Mouse (Mus musculus): ENCODE data around the gene Zfp423. TPM values are rescaled to one million over a fixed set of nuclear protein-coding genes. Genes with fewer than 3 reads are reported as not detected.

The Zfp423 gene
- polyA plus RNA-seq, 1 experiment from 2014 or later, result 17.7 TPM

DNA sequence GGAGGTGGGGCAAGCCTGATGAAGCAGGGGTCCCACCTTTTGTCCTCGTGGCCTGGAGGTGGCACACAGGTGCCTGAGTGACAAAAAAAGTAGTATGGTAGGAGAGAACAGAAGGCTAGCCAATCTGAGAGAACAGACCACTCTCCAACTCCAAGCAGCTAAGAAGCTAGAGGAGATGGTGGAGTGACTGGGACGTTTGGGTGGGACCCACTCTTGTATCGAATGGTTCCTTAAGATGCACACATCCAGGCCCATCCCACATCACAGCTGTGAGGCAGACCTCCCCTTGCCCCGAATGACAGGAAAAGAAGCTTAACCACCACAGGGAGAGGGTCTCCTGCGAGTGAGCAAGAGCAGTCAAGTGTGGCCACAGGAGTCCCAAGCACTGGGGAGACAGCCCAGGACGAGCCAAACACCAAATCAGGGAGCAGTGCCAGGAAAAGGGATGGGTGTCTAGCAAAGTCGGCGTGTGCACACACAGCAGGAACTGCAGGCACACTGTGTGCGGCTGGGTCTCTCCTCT, 242.6 kb downstream of the Zfp423 start:
- H3K27ac ChIP-seq (replicated peaks), result peak overlapping the region; percentile 78
- H3K4me1 ChIP-seq, result peaks cover 56% of the 10 kb centered on the region
- WGBS, result 11% methylated on average over 9 of the region's 9 CpGs
- H3K27me3 ChIP-seq, result no peaks in the 10 kb centered on the region
- peak; percentile 20; the same call in 1 of the 2 replicates for ATAC-seq (replicated peaks)
- H3K9me3 ChIP-seq, result no peaks in the 10 kb centered on the region
- no peaks in the 10 kb centered on the region for H3K36me3 ChIP-seq
- H3K4me3 ChIP-seq, result no peak overlapping the region
- H3K9ac ChIP-seq (replicated peaks), result peak overlapping the region; percentile 27; the same call in 1 of the 2 replicates
- H3K4me2 ChIP-seq (replicated peaks), result peak overlapping the region; percentile 40

DNA sequence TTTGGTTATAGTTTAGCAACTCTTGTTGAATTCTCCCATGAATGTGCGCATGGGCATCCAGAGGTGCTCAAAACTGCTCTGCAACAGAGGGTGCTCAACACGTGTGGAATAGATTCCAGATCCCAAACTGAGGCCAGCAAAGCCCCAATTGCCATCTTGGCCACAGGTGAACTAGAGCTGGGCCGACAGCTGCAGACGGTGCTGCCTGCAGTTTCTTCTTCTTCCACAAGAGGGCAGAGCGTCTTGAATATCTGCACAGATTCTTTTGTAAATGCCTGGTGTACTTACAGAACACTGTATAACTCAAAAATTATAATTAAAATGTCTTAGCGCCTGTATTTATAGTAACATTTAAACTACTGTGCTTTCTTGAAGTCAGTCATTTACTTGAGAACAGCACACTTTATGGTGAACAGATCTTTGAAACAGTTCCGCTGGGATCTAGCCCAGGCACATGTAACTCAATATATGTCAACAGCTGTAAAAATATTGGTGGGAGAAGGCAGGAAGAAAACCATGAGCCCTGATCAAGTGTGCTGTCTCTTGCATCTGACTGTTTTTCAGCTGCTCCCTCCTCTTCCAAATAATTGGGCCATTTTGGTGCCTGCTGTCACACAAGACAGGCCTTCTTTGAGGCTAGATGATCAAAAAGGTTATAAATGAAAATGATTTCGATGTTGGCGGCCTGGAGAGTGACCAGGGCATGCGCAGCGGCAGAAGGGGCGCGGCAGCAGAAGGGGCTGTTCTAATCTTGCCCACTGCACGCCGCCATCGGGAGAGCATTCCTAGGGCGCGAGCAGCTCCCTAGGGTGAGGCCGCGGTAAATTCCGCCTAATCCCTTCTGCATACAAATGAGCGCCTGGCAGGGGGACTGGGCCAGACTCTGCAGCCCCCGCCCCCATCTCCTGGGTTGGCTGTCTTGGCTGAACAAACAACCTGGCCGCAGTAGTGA, 243.4 kb downstream of the Zfp423 start:
- peak overlapping the region; percentile 40 for H3K4me2 ChIP-seq (replicated peaks)
- H3K27ac ChIP-seq (replicated peaks), result peak overlapping the region; percentile 78
- H3K9me3 ChIP-seq, result no peaks in the 10 kb centered on the region
- no peak overlapping the region for H3K4me3 ChIP-seq
- no peaks in the 10 kb centered on the region for H3K36me3 ChIP-seq
- 6% methylated on average over 24 of the region's 24 CpGs for WGBS
- H3K9ac ChIP-seq (replicated peaks), result peak overlapping the region; percentile 27; the same call in 1 of the 2 replicates
- no peaks in the 10 kb centered on the region for H3K27me3 ChIP-seq
- H3K4me1 ChIP-seq, result peaks cover 62% of the 10 kb centered on the region
- peak; percentile 68 for ATAC-seq (replicated peaks)

DNA sequence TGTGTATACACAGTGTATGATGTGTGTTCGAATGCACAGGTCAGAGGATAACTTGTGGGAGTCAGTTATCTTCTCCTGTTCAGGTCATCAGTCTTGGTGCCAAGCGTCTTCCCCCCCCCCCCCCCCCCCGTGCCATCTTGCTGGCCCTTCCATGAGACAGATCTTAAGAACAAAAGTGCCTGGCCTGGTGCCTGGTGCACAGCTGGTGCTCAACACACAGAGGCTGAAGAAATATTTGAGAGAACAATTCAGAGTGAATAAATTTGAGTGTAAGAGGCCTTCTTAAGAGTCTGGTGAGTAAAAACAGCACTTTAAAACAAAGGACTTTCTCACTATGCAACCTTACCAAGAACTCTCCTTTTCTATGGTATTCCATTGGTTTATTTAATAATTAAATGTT, 245.4 kb downstream of the Zfp423 start:
- WGBS, result 32% methylated on average over 2 of the region's 3 CpGs

DNA sequence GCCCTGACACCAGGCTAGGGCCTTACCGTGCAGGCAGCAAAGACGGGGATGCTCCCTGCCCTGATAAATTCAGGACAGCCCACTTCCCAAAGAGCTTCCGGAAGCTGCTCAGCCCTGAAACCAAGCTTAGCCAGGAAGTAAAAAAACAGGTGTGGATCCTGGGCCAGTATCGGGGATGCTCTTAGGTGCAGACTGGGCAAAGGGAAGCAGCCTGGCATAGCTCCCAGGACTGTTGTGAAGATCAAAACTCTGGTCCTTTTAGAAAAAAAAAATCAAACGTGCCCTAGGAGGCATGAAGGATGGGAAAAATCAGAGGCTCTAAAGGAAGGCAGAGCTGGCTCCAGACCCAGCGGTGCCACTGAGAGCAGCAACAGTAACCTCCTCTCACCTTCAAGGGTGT, 247.4 kb downstream of the Zfp423 start:
- Histone ChIP-seq H3K27ac (replicated peaks) (no peak overlapping the region; the same call in 1 of the 2 replicates), H3K4me1 (peaks cover 55% of the 10 kb centered on the region), H3K4me2 (replicated peaks) (no peak overlapping the region), H3K36me3 (no peaks in the 10 kb centered on the region), H3K9ac (replicated peaks) (no peak overlapping the region), H3K9me3 (no peaks in the 10 kb centered on the region), H3K27me3 (no peaks in the 10 kb centered on the region), H3K4me3 (no peak overlapping the region)
- ATAC-seq (replicated peaks), result no peak
- WGBS, result 66% methylated on average over 6 of the region's 6 CpGs

More for the DNA sequence above, 245.4 kb downstream of the Zfp423 start:
- no peak for ATAC-seq (replicated peaks)
- Histone ChIP-seq H3K4me3 (no peak overlapping the region), H3K9ac (replicated peaks) (no peak overlapping the region), H3K27me3 (no peaks in the 10 kb centered on the region), H3K27ac (replicated peaks) (no peak overlapping the region), H3K36me3 (no peaks in the 10 kb centered on the region), H3K9me3 (no peaks in the 10 kb centered on the region), H3K4me2 (replicated peaks) (no peak overlapping the region), H3K4me1 (peaks cover 55% of the 10 kb centered on the region)

DNA sequence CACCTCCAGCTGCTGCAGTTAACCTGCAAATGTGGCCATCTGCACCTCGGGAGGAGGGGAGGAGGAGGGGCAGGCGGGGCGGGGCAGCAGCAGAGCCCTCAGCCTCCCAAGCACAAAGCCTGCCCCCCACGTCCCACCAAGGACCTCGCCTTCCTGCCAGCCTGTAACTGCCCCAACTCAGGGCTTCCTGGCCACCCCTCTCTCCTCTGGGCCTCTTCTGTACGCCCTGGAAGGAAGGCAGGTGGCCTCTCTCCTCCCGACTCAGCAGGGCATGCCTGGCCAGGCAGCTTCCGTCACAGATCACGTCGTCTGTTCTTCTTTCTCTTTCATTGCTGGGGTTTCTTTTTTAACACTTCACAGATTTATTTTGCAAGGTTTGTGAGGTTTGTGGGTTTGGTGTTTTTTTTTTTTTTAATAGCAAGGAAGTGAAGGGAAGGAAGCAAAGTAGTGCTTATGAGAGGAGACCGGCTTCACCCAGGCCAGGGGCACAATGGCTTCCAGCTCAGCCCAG, 251.2 kb downstream of the Zfp423 start:
- no peaks in the 10 kb centered on the region for H3K27me3 ChIP-seq
- H3K9me3 ChIP-seq, result no peaks in the 10 kb centered on the region
- 21% methylated on average over 11 of the region's 11 CpGs for WGBS
- no peak for ATAC-seq (replicated peaks)
- H3K9ac ChIP-seq (replicated peaks), result no peak overlapping the region
- peak overlapping the region; percentile 76 for H3K27ac ChIP-seq (replicated peaks)
- H3K4me3 ChIP-seq, result peak overlapping the region; percentile 9; the same call in 1 of the 2 replicates
- peaks cover 39% of the 10 kb centered on the region for H3K4me1 ChIP-seq
- no peaks in the 10 kb centered on the region for H3K36me3 ChIP-seq
- peak overlapping the region; percentile 34 for H3K4me2 ChIP-seq (replicated peaks)

DNA sequence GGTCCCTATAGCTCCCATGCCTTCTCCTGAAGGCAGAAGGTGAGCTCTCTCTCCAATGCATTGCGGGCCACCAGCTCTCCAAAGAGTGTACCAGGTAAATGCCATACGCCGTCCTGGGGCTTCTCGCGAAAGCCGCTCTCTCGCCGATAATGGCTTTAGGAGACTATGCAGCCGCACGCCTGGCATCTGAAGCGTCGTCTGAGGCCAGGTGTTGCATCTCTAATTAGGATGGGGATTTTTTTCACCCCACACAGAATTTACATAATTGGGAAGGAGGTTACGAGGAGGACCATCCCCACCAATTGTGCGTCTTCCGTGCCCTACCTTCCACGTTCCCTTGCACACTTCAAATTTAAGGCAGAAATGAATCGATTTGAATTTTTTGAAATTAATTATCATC, 252.2 kb downstream of the Zfp423 start:
- ATAC-seq (replicated peaks), result no peak
- Histone ChIP-seq H3K4me1 (peaks cover 48% of the 10 kb centered on the region), H3K27me3 (no peaks in the 10 kb centered on the region), H3K36me3 (no peaks in the 10 kb centered on the region), H3K9me3 (no peaks in the 10 kb centered on the region), H3K4me3 (no peak overlapping the region), H3K9ac (replicated peaks) (peak overlapping the region; percentile 17; the same call in 1 of the 2 replicates), H3K4me2 (replicated peaks) (peak overlapping the region; percentile 34), H3K27ac (replicated peaks) (peak overlapping the region; percentile 76)
- WGBS, result 47% methylated on average over 17 of the region's 17 CpGs

DNA sequence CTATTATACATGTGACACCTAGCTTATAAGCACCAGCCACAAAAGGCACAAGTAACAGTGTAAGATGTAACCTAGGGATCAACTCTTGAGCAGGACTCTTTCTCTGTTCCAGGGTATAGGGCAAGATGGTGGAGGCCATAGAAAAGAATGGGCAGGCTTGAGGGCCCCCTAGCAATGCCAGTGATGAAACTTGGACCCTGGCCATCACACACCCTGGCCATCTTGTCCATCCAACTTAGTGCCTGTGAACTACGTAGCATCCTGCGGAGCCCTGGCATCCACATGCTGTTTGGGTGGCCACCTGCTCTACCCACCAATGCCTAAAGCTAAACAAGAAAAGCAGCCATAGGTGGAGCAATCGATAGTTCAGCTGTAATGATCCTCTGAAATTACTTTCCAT, 254.6 kb downstream of the Zfp423 start:
- WGBS, result 78% methylated on average over 3 of the region's 3 CpGs

DNA sequence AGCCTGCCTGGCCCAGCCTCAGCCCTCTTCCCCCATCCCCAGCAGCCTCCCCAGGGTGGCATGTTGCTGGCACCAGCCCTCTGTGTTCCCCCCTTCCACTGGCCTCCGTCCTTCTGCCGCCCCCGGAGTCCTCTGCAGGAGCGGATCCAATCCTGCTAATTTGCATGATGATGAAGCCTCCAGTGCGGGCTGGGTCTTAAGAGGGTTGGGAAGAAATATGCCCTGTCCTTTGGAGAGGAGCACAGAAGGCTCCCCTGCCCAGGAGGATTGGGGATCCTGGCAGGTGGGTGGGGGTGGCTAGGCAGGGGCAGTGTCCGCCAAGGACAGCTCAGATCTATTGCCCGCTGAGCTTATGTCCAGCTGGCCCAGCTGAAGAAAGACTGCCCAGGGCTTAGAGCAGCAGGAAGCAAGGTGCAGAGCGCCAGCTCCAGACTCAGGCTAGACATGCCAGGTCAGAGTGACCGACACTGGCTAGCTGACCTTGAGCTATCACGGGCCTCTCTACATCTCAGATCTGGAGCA, 256.5 kb downstream of the Zfp423 start:
- 14% methylated on average over 10 of the region's 10 CpGs for WGBS
- Histone ChIP-seq H3K9me3 (no peaks in the 10 kb centered on the region), H3K27ac (replicated peaks) (peak overlapping the region; percentile 77), H3K36me3 (no peaks in the 10 kb centered on the region), H3K4me1 (peaks cover 36% of the 10 kb centered on the region), H3K9ac (replicated peaks) (no peak overlapping the region), H3K4me2 (replicated peaks) (peak overlapping the region; percentile 8; the same call in 1 of the 2 replicates), H3K4me3 (no peak overlapping the region), H3K27me3 (no peaks in the 10 kb centered on the region)
- ATAC-seq (replicated peaks), result peak; percentile 86

More for the DNA sequence above, 254.6 kb downstream of the Zfp423 start:
- ATAC-seq (replicated peaks), result no peak
- H3K9ac ChIP-seq (replicated peaks), result no peak overlapping the region
- H3K9me3 ChIP-seq, result no peaks in the 10 kb centered on the region
- H3K4me2 ChIP-seq (replicated peaks), result no peak overlapping the region
- H3K27ac ChIP-seq (replicated peaks), result no peak overlapping the region
- H3K4me3 ChIP-seq, result no peak overlapping the region
- no peaks in the 10 kb centered on the region for H3K27me3 ChIP-seq
- H3K36me3 ChIP-seq, result no peaks in the 10 kb centered on the region
- H3K4me1 ChIP-seq, result peaks cover 48% of the 10 kb centered on the region

DNA sequence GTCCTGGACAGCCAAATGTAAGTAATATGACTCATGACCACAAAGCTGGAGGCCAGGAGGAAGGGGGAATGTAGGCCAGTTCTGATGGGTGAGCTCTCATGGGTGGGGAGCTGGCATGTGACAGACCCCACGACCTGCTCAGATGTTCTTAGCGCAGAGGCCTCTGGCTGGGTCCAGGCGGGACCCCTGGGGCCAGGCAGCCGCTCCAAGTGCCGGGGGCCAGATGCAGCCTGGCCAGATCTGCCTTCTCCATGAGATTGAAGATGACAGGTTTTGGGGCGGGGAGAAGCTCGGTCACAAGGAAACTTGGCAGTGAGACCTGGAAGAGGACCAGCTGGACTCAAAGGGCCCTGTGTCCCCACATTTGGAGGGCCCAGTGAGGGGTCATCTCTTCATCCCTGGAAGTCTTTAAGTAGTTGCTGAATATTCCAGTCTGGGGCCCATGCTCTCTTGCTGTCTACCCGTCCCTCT, 257.3 kb downstream of the Zfp423 start:
- no peak overlapping the region for H3K9ac ChIP-seq (replicated peaks)
- H3K4me3 ChIP-seq, result no peak overlapping the region
- no peaks in the 10 kb centered on the region for H3K9me3 ChIP-seq
- H3K27ac ChIP-seq (replicated peaks), result peak overlapping the region; percentile 77
- H3K36me3 ChIP-seq, result no peaks in the 10 kb centered on the region
- ATAC-seq (replicated peaks), result peak; percentile 56
- peaks cover 35% of the 10 kb centered on the region for H3K4me1 ChIP-seq
- no peaks in the 10 kb centered on the region for H3K27me3 ChIP-seq
- 39% methylated on average over 8 of the region's 8 CpGs for WGBS
- no peak overlapping the region for H3K4me2 ChIP-seq (replicated peaks)

DNA sequence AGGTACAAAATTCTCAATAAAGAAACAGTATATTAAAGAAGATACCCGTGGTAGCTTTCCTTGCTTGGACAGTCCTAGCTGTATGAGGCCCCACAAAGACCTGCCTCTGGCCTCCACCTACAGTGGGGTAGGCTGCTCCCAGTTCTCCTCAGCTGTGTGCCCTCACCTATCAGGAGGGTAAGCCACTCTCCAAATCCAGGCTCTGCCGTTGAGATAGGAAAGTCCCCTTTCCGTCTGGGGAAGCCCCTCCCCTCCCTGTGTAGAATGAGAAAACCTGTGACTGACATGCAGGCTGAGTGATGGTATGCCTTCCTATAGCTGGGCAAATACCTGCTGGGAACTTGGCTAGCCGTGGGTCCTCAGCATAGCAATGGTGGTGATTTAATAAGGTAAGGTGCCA, 257.8 kb downstream of the Zfp423 start:
- 55% methylated on average over 4 of the region's 4 CpGs for WGBS
- Histone ChIP-seq H3K27ac (replicated peaks) (peak overlapping the region; percentile 77), H3K27me3 (no peaks in the 10 kb centered on the region), H3K9ac (replicated peaks) (no peak overlapping the region), H3K9me3 (no peaks in the 10 kb centered on the region), H3K36me3 (no peaks in the 10 kb centered on the region), H3K4me2 (replicated peaks) (no peak overlapping the region), H3K4me1 (peaks cover 38% of the 10 kb centered on the region), H3K4me3 (no peak overlapping the region)
- ATAC-seq (replicated peaks), result peak; percentile 8

DNA sequence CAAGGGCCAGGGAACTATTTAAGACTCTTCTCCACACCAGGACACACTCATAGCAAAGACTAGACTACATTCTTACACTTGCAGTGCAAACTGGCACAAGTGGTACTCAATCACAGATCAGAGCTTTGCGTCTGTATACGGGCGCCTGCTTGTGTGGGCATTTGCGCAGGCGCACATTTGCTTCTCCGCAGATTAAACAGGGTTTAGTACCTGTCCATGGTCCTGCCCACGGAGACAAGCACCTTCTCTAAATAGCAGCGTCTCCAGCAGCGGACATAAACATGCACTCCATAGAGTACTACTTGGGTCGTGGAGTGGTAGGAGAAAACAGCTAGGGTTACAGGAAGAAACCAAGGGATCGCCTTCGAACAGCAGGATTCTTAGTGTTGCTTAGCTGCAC, 259.1 kb downstream of the Zfp423 start:
- Histone ChIP-seq H3K9me3 (no peaks in the 10 kb centered on the region), H3K4me2 (replicated peaks) (no peak overlapping the region), H3K27me3 (no peaks in the 10 kb centered on the region), H3K36me3 (no peaks in the 10 kb centered on the region), H3K27ac (replicated peaks) (no peak overlapping the region), H3K9ac (replicated peaks) (no peak overlapping the region), H3K4me3 (no peak overlapping the region), H3K4me1 (peaks cover 41% of the 10 kb centered on the region)
- no peak for ATAC-seq (replicated peaks)
- 68% methylated on average over 12 of the region's 12 CpGs for WGBS

DNA sequence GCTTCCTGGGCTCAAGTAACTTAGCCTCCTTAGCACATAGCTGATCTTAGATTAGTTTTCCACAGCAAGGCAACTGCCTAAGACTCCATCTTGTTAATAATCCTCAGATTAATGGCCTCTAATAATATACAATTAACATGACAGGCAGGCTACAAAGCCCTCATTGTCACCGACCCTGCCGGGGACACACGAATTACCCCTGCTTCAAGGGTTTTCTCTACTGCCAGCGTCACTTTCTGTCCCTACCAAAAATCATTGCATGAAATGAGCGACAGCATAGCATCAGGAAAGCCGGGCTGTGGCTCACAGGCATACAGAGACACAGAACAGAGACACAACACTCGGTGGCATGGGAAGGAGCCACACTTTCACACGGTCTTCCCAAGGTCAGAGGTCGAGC, 262.3 kb downstream of the Zfp423 start:
- Histone ChIP-seq H3K36me3 (no peaks in the 10 kb centered on the region), H3K9ac (replicated peaks) (no peak overlapping the region), H3K4me2 (replicated peaks) (no peak overlapping the region), H3K4me1 (peaks cover 26% of the 10 kb centered on the region), H3K27me3 (no peaks in the 10 kb centered on the region), H3K9me3 (no peaks in the 10 kb centered on the region), H3K27ac (replicated peaks) (0 out of 2 replicates have a peak overlapping the region, but pooled peaks have one; percentile 11), H3K4me3 (no peak overlapping the region)
- 16% methylated on average over 9 of the region's 9 CpGs for WGBS
- ATAC-seq (replicated peaks), result no peak
